Mouse (Mus musculus) right cerebral cortex, postnatal 36 days (tissue): ENCODE data around the gene Baiap2l1.
A peak's percentile ranks its signal among the peaks of the same experiment; 100 is the strongest.
"Not testable (repeated sequence)": the region's sequence is repeated elsewhere in the genome, so short reads cannot be mapped to it uniquely, and the experiment has no call there.

ENCODE experiments used
- DNase-seq, 2 experiments: peaks; one replicate each; pipeline ENCODE4 v3.0.0; 2022; ENCODE audit warnings: low spot score in 2 of 2, mixed read lengths in 1 of 2

Gene Baiap2l1

DNA sequence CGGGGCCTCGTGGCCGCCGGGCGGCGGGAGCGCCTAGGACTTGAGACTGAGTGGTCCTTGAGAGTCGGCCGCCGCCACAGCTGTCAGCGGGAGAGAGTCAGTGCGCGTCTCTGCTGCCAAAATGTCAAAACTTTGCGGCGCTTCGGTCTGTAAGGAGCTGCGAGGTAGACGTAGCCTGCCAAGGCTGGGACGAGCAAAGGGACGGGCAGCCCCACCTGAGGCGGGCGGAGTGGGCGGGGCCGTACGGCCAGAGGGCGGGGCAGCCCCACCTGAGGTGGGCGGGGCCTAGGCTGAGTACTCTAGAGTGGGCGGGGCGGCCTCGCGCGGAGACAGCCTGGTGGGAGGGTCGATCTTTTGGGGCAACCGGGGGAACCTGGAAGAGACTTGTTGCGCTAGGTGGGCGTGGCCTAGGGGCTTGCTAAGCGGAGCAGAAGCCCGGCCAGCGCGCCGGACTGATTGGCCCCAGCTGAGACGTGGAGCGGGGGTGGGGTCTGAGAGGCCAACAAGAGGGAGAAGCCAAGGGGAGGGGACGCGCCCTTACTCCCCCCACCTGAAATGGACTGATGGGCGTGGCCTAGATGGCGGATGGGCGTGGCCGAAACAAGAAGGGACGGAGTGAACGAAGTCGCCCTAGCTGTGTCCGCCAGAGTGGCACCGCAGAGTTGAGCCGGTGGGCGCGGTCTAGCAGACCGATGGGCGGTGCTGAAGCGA lies at the start of gene Baiap2l1:
TSS of gene Baiap2l1 (minus strand) at position 232 of the 711 bp plus-strand sequence.
- peak; percentile 9 to 22 for DNase-seq

GRCm38 (mm10) chr5:144406256-144406655 lies 48.3 kb upstream of the Baiap2l1 start:
- no peak for DNase-seq

- no peak for DNase-seq
Observed at GRCm38 (mm10) chr5:144400821-144401220, 42.9 kb upstream of the Baiap2l1 start.

DNA sequence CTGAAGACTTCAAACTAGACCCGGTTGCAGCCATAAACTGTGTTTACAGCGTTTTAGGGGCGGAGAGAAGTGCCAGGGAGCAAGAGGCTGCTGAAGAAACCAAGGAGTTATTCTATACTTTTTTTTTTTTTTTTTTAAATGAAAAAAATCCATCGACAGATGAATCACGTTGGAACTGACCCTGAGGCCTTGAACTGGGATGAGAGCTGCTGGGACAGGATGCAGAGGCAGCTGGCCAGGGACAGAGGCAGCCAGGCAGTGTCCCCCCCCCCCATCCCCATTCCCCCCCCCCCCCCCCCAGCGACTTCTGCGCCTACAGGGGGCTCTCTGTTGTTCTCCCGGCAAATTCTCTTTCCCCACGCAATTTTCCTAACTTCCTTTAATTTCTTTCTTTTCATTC lies 39.7 kb upstream of the Baiap2l1 start:
- no peak for DNase-seq

GRCm38 (mm10) chr5:144394142-144394541 lies 36.2 kb upstream of the Baiap2l1 start:
- DNase-seq: no peak

DNA sequence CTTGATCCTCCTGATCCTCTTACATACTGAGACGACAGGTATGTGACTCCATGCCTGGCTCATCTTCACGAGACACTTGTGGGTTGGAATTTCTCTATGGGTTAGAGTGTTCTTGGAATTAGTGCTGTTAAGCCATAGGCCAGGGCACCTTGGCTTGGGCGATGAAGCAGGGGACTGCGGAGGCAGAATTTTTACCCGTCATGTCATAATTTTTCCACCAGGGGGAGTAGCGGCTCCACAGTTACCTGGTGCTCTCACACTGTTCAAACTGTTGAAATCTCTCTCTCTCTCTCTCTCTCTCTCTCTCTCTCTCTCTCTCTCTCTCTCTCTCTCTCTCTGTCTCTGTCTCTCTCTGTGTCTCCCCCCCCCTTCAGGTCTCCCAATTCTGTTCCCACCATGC lies 29.9 kb upstream of the Baiap2l1 start:
- DNase-seq: peak; percentile 12 to 15

GRCm38 (mm10) chr5:144383936-144384335 lies 26.0 kb upstream of the Baiap2l1 start:
- no peak for DNase-seq

- no peak for DNase-seq
Observed at GRCm38 (mm10) chr5:144381782-144382181, 23.9 kb upstream of the Baiap2l1 start.

DNA sequence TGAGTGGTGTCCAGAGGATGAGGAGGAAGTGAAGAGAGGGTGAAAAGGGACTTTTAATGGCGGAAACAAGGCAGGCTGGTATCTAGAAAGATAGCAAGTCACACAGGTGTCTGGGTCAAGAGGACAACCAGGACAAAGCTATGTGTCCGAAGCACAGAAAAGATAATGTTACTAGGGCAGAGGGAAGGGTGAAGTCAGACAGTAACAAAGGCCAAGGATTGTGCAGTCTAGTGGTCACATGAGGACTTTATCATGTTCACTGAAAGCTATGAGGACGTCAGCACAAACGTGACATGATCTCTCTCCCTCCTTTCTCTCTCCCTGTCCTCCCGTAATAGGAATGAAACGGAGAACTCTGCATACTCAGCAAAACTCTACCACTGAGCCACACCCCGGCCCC lies 22.8 kb upstream of the Baiap2l1 start:
- DNase-seq: no peak

GRCm38 (mm10) chr5:144379431-144379830 lies 21.5 kb upstream of the Baiap2l1 start:
- no peak for DNase-seq

GRCm38 (mm10) chr5:144372885-144373284 lies 15.0 kb upstream of the Baiap2l1 start:
- DNase-seq: no peak

DNA sequence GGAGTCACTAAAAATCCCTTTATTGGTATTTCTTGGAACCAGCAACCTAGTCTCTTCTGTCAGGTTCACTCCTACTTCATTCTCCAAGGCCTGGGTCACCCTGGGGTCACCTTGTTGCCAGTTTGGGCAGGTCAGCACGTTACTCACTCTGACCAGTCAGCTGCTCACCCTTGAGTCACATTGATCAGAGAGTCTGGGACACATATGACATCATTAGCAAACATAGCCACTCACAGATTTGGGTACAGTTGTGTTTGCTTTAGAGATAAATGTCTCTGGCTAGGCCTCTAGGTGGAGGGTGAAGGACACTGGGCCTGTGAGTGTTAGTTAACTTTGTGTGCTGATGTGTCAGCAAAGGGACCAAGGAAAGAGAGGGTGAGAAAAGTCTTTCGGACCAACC lies 14.3 kb upstream of the Baiap2l1 start:
- no peak for DNase-seq

- no peak for DNase-seq
Observed at GRCm38 (mm10) chr5:144370986-144371385, 13.1 kb upstream of the Baiap2l1 start.

DNA sequence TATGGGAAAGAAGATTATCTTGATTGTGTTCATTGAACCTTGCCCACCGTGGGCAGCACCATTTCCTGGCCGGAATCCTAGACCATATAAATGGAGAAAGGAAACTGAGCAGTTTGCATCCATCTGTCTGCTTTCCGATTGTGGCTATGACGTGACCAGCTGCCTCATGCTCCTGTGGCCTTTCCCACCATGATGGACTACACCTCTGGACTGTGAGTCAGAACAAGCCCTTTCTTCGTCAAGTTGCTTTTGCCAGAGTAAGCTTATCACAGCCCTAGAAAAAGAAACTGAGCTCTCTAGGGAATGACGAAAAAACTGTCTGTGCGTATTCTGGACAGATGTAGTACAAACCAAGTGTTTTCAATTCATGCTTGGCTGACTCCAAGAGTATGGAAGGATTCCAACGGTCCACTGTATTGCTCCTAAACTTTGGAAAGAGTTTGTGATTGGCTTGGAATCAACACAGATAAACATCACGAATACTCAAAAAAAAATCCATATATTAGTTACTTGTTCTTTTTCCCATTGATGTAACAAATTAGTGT lies 10.8 kb upstream of the Baiap2l1 start:
- no peak for DNase-seq

DNA sequence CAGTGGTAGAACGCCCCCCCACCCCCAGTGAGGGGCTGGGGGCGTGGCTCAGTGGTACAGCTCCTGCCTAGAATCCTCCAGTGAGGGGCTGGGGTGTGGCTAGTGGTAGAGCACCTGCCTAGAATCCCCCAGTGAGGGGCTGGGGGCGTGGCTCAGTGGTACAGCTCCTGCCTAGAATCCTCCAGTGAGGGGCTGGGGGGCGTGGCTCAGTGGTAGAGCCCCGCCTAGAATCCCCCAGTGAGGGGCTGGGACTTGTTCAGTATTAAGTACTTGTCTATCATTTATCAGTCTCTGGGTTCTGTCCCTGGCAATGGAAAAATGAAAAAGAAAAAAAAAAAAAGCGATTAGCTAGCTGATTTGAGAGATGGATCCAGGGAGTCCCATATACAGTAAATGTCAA lies 8.6 kb upstream of the Baiap2l1 start:
- DNase-seq: not testable (repeated sequence)

GRCm38 (mm10) chr5:144364680-144365357 lies 6.9 kb upstream of the Baiap2l1 start:
- DNase-seq: no peak

- no peak for DNase-seq
Observed at GRCm38 (mm10) chr5:144360346-144360745, 2.4 kb upstream of the Baiap2l1 start.

DNA sequence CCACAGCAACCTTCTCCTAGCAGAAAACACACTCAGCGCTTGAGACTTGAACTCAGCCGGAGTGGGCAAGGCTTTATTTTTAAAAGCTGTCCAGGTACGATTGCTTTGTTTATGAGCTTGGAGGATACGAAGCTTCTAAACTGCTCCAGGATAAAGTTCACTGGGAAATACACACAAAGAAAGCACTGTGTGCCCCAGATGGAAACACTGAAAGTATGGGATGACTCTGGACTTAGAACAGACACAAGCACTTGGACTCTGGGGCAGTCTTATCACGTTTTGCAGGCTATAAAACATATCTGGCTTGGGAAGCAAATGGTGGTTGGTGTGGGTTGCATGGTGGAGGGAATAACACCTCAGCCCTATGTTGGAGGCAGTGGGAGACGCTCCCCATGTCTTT lies 2.0 kb upstream of the Baiap2l1 start:
- DNase-seq: no peak

DNA sequence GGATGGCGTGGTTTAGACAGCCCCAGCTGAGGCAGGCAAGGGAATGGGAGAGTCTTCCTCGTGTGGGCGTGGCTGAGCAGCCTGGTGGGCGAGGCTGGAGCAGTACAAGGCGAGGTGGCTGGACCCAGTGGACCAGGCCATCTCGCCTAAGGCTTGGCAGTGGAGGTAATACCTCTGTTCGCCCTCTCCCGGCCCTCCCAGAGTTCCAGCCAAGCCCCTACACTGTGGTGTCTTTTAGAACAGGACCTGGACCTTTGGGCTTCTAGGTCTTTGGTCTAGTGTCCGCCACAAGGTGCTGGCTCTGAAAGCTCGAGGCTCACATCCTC lies 643 bp upstream of the Baiap2l1 start:
- DNase-seq: no peak

DNA sequence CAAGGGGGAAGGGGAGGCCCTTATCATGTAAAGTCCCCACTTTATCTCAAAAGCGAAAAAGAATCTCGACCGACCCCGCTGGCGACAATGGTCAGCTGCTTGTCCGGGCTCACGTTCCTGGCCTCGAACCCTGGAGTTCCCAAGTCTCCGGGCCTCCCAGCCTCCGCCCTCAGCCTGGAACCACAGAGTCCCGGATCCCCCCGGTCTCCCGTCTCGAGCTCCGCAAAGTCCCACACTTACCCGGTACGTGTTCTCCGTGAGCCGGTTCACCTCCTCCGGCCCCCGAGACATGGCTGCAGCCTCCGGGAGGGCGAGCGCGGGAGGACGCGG lies 396 bp downstream of the Baiap2l1 start:
- no peak for DNase-seq

GRCm38 (mm10) chr5:144356776-144357455 lies 996 bp downstream of the Baiap2l1 start:
- DNase-seq: no peak

- no peak for DNase-seq
Observed at GRCm38 (mm10) chr5:144352250-144353047, 5.5 kb downstream of the Baiap2l1 start.
